Mouse (Mus musculus) urinary bladder, postnatal 14 days (tissue): ENCODE data around the gene Dnajc5.

Source experiments
- DNase-seq: peaks from one replicate; pipeline ENCODE4 v3.0.0; 2021; ENCODE audit warnings: low spot score

The Dnajc5 gene

DNA sequence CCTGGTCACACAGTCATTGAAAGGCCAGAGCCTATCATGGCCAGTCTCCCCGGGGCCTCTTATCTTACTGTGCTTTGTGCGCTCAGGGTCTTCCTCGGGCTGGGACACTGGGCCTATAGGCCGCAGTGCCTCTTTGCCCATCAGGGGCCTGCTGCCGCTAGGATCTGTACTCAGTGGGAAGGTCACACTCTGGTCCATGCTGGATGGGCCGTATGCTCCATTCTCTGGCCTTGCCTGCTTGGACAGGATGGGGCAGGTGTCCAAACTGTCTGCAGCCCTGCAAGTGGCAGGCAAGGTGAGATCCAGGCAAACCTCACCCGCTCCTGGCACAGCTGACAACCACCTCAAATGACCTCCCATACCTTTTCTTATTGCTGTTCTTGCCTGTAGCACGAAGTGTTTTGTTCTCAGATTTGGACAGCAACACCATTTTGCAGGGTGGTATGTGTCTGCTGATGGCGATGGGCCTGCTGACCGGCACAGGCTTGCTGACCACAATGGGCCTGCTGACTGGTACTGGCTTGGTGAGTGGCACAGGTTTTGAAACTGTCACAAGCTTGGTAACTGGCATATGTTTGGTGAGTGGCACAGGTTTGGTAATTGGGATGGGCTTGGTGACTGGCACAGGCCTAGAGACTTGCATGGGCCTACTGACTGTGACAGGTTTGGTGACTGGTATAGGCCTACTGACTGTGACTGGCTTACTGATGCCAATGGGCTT is 68.9 kb downstream of the Dnajc5 start:
- no peak for DNase-seq

DNA sequence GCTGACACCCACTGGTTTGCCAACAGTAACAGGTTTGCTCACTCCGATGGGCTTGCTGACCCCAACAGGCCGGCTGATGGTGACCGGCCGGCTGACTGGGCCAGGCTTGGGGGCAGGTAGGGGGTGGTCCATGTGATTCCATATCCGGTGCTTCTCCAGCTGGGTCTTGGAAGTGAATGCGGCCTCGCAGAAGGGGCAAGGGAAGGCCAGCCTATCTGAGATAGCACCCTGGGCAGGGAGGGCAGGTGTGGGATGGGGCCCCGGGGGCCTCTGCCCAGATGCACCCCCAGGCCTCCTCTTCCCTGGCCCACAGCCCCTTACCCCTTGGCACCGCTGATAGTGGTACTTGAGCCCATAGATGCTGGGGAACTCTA is 69.4 kb downstream of the Dnajc5 start:
- DNase-seq: no peak

DNA sequence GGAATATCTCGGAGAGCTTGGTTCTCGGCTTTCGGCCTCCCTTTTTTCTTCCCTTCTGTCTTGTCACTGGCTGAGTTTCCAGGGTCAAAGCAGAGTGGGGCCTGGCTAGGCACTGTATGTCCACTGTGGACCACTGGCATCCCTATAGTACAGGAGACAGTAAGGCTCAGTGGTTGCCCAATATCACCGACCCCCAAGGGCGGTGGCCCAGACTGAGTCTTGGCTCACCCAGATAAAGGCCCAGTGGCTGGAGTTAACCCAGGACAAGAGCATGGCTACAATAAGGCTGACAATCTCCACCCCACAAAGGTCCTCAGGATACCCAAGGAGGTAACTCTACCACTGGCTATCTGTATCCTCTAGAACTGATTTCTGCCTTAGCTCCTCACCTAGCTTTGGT is 70.2 kb downstream of the Dnajc5 start:
- no peak for DNase-seq

DNA sequence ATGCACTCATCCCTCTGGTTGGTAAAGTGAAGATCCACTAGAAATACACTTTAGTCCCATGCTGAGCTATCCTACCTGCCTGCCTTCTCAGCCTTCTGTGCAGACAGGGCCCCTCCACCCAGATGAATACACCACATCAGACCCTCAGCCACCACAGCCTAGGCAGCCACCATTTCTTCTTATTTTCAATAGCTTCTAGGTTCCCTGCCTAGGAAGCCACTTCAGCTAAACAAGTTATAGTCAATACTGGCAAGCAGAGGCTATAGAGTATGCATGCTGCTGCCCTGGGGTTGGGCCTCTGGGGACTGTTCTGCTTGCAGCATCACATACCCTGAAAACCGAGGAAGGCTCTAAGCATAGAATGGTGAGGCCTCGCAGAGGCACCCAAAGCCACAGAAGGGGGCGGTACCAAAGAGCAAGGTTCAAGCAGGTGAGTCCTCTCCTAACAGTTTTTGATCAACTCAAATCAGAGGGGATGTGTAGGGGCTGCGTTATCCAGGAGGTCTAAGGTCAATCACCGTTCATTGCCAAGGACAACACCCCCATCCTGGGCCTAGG is 71.3 kb downstream of the Dnajc5 start, which contains the start of gene Prpf6:
Prpf6 (plus strand) TSS at position 341 of the 558 bp plus-strand sequence.
- DNase-seq: no peak

DNA sequence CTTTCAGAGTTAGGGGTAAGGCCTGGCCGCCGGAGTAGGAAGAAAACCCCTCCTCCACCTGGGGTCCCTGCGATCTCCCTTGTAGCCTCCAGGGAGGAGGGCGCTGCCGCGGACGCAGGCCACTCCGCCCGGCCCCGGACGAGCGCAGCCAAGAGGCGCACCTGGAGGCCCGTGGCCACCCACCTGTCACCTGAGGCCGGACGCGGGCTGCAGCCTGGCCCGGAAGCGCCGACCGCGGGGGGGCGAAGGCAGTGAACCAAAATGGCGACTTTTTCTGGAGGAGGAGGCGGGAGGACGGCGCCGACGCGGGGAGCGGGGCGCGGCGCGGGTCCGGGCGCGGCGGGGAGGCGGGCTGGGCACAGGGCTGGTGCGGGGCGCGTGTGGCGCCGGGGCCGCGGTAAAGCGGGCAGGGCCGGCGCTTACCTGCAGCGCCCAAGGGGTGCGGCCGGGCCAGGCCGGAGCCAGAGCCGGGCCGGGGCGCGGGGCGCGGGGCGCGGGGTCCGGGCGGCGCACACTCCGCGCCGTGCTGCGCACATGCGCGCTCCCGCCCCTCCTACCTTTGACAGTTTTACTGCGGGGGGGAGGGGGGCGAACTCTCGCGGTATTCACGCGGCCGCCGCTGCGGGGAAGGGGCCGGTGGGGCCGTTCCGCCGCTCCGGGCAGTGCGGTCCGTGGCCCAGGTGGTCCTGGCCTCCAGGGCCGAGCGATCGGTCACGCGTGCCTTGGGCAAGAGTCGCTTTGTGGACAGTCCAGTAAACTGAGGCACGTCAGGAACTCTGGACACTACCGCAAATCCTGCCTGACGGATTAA is 72.2 kb downstream of the Dnajc5 start, which contains the start of gene Zfp512b:
Zfp512b (minus strand) TSS at position 573 of the 811 bp plus-strand sequence.
- peak; percentile 68 for DNase-seq

DNA sequence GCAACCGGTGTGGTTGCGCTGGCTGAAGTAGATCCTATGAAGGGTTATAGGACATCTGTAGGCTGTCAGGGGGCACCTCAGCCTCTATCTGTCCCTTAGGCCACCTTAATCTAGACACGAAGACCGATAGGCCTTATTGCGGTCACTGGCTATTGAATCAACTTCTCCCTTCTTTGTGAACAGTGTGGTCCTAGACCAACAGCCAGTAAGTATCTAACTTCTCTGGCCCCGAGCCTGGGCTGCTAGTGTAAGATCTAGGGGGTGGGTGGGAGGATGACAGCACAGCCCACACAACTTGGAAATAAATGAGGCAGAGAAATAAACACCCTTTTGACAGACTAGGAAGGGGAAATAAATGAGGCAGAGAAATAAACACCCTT is 72.7 kb downstream of the Dnajc5 start:
- DNase-seq: no peak

DNA sequence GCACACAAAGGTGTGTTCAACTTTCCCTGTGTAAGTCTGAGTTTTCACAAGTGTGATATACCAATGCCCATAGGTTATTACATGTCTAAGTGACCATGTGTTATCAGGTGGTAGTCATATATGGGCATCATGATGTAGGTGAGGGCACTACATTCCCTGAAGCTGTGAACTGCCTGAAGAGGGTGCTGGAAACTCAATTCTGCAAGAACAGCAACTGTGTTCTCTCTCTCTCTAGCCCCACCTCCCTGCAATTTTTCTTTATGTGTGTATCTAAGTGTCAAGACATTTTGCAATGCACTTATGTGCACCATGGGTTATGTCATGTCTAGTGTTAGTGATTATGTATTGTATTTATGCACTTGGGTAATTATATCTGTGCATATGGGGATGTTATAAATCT is 73.7 kb downstream of the Dnajc5 start:
- DNase-seq: no peak

DNA sequence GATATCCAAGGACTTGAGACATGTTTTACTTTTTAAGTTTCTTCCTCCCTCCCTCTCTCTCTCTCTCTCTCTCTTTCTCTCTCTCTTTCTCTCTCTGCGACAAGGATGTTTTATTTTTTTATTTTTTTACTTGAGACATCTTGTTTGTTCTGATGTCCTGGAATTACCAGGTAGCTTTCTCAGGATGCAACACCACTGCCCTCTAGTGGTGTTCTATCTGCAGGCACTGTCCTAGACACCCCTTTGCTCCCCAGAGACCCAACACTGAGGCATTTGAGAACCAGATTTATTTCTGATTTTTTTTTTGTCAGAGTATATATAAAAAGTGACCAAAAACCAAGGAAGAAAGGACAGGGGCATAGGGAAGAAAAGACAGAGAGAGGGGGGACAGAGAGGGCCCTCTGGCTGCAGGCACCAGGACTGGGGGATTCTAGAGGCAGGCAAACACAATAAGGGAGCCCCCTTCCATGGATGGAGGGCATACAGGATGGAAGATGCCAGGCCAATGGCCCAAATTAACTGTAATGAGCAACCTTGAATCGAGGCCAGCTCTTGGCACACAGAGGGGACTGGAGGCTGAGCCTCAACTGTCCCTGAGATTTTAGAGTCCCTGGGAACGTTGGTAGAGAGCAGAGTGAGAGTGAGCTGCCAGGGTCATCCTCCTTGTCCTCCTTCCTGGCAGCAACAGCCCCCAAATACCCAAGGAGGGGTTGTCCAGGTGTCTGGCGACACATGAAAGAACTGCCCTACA is 74.8 kb downstream of the Dnajc5 start:
- no peak for DNase-seq

DNA sequence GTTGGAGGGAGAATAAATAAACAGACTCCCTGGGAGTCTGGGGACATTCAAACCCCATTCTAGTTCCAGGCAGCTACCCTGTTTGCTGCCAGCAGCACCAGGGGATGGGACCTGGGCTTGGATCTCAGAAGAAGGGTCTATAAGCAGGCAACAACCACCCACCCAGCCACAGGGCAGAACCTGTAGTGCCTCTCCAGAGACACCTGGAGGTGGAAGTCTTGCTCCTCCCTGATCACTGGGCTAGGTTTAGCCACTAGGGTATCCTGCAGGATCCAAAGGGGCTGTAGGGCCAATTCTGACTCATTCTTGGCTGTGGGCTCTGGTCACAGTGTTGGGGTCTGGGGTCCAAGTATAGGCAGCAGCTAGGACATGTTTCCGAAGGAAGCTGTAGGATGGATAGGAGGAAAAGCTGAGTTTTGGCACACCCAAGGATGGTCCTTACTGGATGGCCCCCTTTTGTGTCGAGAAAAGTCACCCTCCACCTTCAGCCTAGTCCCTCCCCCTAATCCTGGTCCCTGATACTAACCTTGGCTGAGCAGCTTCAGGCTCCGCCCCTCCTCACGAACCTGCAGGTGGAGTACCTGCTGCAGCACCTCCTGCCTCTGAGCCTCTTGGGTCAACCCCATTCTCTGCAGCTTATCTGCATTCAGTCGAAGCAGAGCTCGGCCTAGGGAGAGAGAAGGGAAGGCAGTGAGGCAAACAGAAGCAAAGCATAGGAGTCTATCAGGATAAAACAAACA is 76.1 kb downstream of the Dnajc5 start:
- no peak for DNase-seq

DNA sequence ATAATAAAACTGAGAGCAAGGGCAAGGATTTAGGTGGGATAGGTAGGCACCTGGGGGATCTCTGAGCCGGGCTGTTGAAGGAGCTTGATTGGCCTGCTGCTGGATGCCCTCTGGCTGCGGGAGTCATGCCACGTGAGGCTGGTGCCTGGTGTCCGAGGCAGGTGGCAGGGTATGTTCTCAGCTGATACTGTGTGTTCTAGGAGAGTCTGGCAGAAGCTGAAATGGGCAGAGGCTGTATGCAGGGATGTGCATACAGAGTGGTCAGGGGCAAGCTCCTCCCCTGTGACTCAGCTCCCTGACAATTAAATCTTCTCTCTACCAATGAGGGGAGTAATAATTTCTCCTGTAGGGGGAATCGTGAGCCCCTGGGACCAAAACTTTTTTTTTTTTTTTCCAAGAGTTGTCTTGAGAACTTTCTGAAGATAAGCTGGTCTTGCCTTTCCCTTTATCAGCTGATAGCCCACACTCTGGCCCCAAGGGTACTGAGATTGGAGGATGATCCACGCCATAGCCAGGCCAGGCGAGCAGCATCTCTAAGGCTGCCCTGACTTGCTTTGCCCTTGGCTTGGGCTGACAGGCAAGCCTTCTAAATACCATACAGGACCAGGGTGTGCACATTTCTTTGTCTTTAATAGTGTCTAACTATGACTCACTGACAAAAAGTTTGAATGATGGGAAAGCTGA is 77.2 kb downstream of the Dnajc5 start:
- no peak for DNase-seq

DNA sequence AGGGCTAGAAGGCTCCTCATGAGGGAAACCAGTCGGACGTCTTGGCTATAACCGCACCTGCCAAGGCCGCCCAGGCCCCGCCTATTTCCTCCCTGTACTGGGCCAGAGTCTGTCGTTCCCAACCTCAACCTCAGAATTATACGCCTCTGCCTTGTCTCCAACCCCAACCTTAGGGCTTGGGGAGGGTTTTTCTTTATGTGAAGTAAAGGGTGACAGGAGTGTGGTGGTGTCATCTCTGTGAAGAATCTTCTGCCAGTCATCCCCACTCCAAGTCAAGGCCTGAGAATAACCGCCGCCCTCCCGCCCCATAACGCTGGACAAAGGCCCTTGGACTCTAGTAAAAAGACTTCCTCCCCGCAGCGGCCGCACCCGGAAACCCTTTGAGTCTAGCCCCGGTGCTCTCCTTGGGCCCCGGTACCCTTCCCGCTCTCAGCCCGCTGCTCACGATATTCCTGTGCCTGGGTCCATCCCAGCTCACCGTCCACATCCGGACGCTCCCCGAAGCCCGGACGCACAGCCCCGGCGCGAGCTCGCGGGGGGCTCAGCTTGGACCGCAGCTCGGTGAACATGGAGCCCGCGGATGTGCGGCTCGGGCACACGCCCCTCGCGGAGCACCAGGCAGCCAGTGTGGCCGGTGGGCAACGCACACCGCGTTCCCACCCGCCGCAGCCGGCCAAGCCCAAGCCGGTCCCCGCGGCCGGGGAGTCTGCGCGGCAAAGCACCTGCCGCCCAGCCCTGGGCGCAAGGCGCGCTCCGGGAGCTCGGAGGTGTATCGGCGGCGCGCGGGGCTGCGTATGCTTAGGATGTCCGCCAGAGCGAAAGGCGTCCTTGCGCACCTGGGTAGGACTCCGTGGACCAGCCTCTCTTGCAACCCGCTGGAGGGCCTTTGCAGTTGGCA is 78.4 kb downstream of the Dnajc5 start, which contains the start of gene Samd10:
Samd10 (minus strand) TSS at position 759 of the 898 bp plus-strand sequence.
- peak; percentile 79 for DNase-seq

DNA sequence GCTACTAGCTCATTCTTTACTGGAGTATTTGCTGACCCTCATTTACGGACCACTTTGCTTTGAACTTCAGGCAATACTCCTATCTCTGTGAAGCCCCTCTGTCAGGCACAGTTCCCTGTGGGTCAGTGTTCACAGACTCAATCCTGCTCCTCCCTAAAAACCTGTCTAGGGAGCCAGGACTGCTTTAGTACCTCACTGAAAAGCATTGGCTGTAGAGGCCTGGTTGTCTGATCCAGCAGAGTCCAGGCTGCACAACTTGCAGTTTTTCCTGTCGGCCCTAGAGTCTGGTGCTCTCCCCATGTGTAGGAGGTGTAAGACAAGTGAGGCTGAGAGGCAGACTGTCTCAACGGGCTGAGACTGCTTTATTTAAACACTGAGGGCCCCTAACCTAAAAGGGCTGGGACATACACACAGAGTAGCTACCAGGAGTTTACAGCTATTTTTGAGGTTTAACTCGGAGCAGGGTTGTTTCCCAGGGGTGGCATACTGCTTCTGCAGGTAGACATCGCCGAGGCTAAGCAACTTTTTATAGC is 80.0 kb downstream of the Dnajc5 start:
- DNase-seq: no peak

DNA sequence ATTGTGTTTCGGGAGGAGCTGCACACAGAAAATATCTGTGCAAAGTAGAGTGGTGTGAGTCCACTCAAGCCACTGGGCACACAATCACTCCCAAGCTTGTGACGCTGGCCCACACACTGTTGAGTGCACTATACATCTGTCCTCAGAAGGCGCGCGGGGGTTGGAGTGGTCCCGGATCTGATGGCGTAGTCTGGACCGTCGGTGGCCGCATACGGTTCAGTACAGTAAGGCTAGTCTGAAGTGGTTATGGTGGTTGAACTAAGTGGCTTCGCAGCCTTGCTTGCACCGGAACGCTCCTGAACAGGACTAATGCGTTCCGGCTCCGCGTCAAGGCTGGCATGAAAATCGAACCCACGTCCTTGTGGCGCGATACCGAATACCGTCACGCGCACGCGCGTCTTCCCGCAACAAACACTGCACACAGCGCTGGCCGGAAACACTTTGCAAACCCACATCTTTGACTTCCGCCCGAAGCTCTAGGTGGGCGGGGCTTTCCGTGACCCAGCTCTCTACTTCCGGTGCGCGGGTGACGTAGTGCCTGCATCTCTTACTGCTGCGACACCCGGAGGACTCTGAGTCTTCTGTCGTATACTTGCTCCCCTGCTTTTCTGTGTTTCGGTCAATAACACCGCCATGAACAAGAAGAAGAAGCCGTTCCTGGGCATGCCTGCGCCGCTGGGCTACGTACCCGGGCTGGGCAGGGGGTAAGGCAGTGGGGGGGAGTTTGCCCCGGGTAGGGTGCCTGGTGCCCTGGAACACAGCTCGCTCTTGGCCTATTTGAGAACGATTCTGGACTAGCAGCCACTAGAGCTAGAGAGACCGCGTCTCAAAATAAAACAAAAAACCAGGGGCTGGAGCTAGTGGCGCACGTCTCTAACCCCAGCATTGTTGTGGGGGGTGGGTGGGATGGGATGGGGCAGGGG is 80.8 kb downstream of the Dnajc5 start:
- DNase-seq: peak; percentile 96

DNA sequence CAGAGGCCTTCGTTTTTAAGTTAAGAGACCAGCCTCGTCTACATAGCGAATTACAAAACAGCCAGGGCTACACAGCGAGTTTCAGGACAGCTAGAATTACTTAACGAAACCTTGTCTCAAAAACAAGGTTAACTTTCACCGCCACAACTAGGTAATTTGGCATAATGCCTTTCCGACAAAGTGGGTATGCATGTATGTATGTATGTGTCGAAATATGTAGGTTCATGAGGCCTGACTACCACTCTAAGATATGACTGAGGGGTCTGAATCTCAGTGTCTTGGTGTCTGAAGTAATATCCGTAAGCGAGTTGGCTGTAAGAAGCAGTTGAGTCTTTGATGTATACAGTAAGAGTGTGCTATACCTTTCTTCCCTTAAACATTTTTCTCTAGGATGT is 81.5 kb downstream of the Dnajc5 start:
- DNase-seq: no peak

DNA sequence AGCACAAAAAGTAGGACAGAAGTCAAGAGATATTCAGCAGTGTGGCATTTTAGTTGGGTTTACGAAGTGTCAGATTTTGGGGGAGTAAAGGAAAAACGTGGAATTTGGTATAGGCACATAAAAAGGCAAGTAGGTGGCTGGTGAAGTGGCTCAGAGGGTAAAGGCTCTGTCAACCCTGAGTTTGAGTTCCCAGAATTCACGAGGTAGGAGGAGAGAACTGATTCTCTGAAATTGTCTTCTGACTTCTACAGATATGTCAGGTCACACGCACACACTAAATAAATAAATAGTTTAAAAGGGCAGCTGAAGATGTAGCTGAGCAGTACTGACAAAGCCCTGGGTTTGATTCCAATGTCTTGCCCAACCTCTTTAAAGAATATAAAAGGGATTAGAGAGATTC is 82.1 kb downstream of the Dnajc5 start:
- no peak for DNase-seq
